Mouse (Mus musculus): ENCODE measurements at regions not wholly inside any gene's neighbourhood (a gene's known extent, or its start where the extent isn't known, plus 50 kb on each side); places are given as distances from the start of the nearest gene placed in this dataset.

DNA sequence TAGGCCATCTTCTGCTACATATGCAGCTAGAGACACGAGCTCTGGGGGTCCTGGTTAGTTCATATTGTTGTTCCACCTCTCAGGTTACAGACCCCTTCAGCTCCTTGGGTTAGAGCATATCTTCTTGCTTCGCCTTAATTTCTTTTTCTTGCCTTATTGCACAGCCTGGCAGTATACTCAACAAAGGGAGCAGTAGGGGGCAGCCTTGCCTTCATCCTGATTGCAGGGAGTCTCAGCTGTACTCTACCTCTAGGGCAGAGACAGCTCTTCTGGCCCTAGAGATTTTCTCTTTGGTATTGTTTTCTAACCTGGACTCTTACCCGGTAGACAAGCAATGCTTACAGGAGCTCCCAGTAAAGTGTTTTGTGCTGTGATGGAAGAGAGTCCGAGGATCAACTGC is 161.1 kb upstream of the Rpl34 start:
- H3K27ac ChIP-seq: no peak overlapping the region
- H3K4me1 ChIP-seq (replicated peaks): no peaks in the 10 kb centered on the region
- no peak overlapping the region for H3K9ac ChIP-seq
- no peak overlapping the region for H3K4me3 ChIP-seq (replicated peaks)
- H3K4me2 ChIP-seq (replicated peaks): no peak overlapping the region
- H3K27me3 ChIP-seq (replicated peaks): no peaks in the 10 kb centered on the region
- WGBS: 83% methylated on average over 4 of the region's 4 CpGs
- no peak for ATAC-seq
- no peaks in the 10 kb centered on the region for H3K9me3 ChIP-seq
- no peaks in the 10 kb centered on the region for H3K36me3 ChIP-seq

DNA sequence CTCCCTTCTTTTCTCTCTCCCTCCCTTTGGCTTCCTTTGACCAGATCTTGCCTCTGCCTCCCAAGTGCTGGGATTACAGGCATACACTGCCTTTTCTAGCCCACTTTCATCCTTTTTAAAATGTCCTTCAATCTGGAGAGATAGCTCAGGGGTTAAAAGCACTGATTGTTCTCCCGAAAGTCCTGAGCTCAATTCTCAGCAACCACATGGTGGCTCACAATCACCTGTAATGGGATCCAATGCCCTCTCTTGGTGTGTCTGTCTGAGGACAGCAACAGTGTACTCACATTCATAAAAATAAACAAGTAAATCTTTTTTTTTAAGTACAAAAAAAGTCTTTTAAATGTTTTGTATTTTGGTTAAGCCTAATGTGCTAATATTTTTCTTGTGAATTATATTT is 158.4 kb upstream of the Rpl34 start:
- Histone ChIP-seq H3K27me3 (replicated peaks) (no peaks in the 10 kb centered on the region), H3K4me2 (replicated peaks) (no peak overlapping the region), H3K9ac (no peak overlapping the region), H3K4me1 (replicated peaks) (no peaks in the 10 kb centered on the region), H3K9me3 (no peaks in the 10 kb centered on the region), H3K36me3 (no peaks in the 10 kb centered on the region), H3K27ac (no peak overlapping the region), H3K4me3 (replicated peaks) (no peak overlapping the region)
- WGBS: 87% methylated on average over 1 of the region's 1 CpGs
- no peak for ATAC-seq

DNA sequence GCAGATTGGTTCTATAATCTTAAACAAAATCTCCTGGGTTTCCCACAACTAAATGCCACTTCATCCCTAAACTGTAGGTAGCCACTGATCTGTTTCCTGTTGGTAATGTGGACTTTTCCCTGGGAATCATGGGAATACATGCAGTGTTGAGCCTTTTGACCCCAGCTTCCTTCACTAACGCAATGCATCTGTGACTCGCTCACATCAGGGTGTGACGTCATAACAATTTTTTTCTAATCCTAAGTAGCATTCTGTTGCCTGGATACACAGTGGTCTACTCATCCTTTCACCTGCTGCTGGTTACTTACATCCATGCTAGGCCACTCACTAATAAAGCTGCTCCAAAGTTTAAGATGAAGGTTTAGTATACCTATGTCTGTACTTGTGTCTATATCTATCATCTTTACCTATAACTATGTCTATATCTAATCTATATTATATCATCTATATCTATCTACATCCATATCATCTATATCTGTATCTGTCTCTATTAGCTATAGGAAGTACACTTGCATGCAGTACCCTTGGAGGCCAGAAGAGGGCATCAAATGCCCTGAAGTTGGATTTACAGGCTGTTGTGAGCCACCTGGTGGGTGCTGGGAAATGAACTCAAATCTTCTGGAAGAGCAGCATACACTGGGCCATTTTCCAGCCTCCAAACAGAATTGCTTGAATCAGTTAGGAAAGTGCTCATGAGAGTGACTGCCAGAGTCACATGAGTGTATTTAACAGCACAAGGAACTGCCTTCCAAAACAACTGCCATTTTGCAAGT is 157.5 kb upstream of the Rpl34 start:
- Histone ChIP-seq H3K27me3 (replicated peaks) (no peaks in the 10 kb centered on the region), H3K4me1 (replicated peaks) (no peaks in the 10 kb centered on the region), H3K9ac (no peak overlapping the region), H3K36me3 (no peaks in the 10 kb centered on the region), H3K4me2 (replicated peaks) (no peak overlapping the region), H3K9me3 (no peaks in the 10 kb centered on the region), H3K4me3 (replicated peaks) (no peak overlapping the region), H3K27ac (no peak overlapping the region)
- 91% methylated on average over 3 of the region's 3 CpGs for WGBS
- ATAC-seq: no peak

DNA sequence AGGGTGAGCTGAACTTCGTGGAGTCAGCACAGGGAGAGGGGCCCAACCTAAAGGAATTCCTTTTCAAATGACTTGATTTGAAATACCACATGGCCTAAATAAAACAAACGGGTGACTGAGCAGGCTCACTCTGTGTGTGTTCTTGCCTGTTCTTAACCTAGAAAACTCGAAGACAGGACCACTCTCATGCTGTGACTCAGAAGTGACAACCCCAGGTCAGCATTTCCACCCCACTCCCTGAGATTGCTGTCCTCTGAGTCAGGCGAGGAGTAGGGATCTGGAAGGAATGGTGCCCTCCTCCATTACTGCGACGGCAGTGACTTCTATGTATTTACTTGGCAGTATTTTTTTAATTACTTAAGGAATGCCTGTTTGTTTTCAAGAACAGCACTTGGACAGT is 155.8 kb upstream of the Rpl34 start:
- H3K4me3 ChIP-seq (replicated peaks): no peak overlapping the region
- ATAC-seq: no peak
- 34% methylated on average over 6 of the region's 6 CpGs for WGBS
- no peaks in the 10 kb centered on the region for H3K4me1 ChIP-seq (replicated peaks)
- H3K9me3 ChIP-seq: no peaks in the 10 kb centered on the region
- H3K9ac ChIP-seq: no peak overlapping the region
- H3K36me3 ChIP-seq: no peaks in the 10 kb centered on the region
- no peak overlapping the region for H3K27ac ChIP-seq
- no peaks in the 10 kb centered on the region for H3K27me3 ChIP-seq (replicated peaks)
- no peak overlapping the region for H3K4me2 ChIP-seq (replicated peaks)

DNA sequence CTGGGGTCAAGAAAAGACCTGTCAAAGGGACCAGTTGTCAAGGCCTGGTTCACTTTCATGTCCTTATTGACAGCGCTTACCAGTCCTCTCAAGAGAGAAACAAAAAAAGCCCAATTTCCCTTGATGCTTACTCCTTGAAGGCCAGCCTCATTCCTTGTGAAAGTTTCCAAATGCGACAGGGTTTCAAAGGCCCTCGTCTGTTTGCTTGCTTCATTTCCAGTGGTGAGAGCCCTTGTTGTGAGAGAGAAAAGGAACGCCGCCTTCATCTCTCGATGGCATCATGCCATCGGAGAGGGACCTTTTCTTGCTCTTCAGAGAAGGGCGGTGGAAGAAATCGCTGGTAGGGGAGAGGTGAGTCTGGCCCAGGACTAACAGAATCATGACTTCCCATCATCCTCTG is 154.2 kb upstream of the Rpl34 start:
- ATAC-seq: no peak
- Histone ChIP-seq H3K4me1 (replicated peaks) (no peaks in the 10 kb centered on the region), H3K4me3 (replicated peaks) (no peak overlapping the region), H3K9ac (no peak overlapping the region), H3K4me2 (replicated peaks) (no peak overlapping the region), H3K27ac (no peak overlapping the region), H3K27me3 (replicated peaks) (no peaks in the 10 kb centered on the region), H3K36me3 (no peaks in the 10 kb centered on the region), H3K9me3 (no peaks in the 10 kb centered on the region)
- WGBS: 85% methylated on average over 9 of the region's 9 CpGs

DNA sequence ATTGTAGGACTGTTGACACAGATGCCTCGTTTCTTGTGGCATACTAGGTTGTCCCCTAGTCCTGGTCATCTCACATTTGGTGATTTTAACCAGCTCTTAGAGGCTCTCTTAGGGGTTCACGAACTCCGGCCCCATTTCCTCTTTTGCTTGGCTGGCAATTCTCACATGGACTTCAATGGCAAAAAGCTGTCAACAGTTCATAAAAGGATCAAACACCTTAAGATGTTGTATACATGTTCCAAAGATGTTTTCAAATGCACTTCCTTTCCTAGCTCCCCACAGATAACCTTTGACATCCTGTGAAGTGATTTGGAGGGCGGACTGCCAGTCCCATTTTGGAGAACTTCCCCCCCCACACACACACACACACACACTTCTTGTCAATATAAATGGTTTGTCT is 153.7 kb upstream of the Rpl34 start:
- no peak overlapping the region for H3K27ac ChIP-seq
- no peaks in the 10 kb centered on the region for H3K27me3 ChIP-seq (replicated peaks)
- H3K4me1 ChIP-seq (replicated peaks): 0 out of 2 replicates have a peak, but pooled peaks cover 3% of the 10 kb centered on the region
- H3K9me3 ChIP-seq: no peaks in the 10 kb centered on the region
- H3K4me3 ChIP-seq (replicated peaks): no peak overlapping the region
- no peak for ATAC-seq
- H3K4me2 ChIP-seq (replicated peaks): no peak overlapping the region
- WGBS: 55% methylated on average over 4 of the region's 4 CpGs
- no peaks in the 10 kb centered on the region for H3K36me3 ChIP-seq
- H3K9ac ChIP-seq: no peak overlapping the region

DNA sequence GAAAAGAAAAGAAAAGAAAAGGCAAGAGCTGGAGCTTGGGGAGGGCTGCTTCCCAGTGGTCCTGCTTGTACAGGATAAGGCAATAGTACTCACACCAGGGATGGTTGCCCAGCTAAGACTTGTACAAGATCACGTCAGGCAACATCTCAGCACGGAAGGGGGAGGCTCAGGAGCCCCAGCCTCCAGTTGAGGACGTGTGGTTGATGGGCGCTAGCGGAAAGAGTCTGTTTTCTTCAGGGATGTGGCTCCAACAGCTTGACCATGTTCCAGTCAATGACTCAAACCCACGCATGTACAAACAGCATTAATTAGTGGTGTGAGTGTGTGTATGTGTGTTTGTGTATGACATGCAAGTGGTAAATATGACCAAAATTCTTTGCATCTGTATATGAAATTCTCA is 153.1 kb upstream of the Rpl34 start:
- Histone ChIP-seq H3K4me2 (replicated peaks) (no peak overlapping the region), H3K4me3 (replicated peaks) (no peak overlapping the region), H3K27me3 (replicated peaks) (no peaks in the 10 kb centered on the region), H3K9me3 (no peaks in the 10 kb centered on the region), H3K27ac (no peak overlapping the region), H3K36me3 (no peaks in the 10 kb centered on the region), H3K9ac (no peak overlapping the region), H3K4me1 (replicated peaks) (0 out of 2 replicates have a peak, but pooled peaks cover 4% of the 10 kb centered on the region)
- 91% methylated on average over 6 of the region's 6 CpGs for WGBS
- ATAC-seq: no peak

DNA sequence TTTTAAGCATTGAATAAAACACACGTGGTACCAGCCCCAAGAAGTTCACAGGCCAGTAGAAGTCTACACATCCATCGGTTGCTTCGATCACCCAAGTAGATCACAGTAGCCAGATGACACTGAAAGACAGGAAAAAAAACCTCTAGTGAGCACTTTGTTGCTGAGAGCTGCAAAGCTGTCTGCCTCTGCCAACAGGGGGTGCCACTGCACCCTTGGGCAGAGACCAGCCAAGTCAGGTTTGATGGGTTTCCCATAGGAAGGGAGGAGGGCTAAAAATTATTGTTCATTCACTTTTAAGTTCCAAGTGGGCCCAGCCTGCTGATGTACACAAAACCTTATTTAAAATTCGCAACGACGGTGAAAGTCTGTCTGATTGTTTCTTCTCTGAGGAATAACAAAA is 150.3 kb upstream of the Rpl34 start:
- H3K36me3 ChIP-seq: no peaks in the 10 kb centered on the region
- no peaks in the 10 kb centered on the region for H3K27me3 ChIP-seq (replicated peaks)
- ATAC-seq: no peak
- no peak overlapping the region for H3K4me2 ChIP-seq (replicated peaks)
- H3K27ac ChIP-seq: no peak overlapping the region
- WGBS: 77% methylated on average over 6 of the region's 6 CpGs
- no peak overlapping the region for H3K9ac ChIP-seq
- no peak overlapping the region for H3K4me3 ChIP-seq (replicated peaks)
- no peaks in the 10 kb centered on the region for H3K9me3 ChIP-seq
- H3K4me1 ChIP-seq (replicated peaks): 0 out of 2 replicates have a peak, but pooled peaks cover 4% of the 10 kb centered on the region

DNA sequence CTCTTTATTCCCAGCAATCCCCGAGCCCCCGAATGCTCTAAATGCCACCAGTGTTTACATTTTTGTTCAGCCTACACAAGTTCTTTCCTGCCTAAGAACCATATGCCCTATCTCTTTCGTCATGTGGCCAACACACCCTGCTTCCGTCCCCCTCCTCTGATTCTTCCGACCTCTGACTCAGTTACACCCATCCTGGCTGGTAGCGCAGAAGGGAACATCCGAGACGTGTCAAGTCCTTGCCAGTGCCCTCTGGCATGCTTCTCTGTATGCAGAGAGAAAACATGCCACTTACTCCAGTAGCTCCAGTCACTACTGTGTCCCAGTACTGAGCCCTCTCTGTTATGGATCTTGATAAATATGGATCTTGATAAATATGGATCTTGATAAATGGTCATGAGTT is 149.3 kb upstream of the Rpl34 start:
- Histone ChIP-seq H3K4me3 (replicated peaks) (no peak overlapping the region), H3K9ac (no peak overlapping the region), H3K4me2 (replicated peaks) (peak overlapping the region; percentile 9; the same call in 1 of the 2 replicates), H3K27ac (no peak overlapping the region), H3K36me3 (no peaks in the 10 kb centered on the region), H3K9me3 (no peaks in the 10 kb centered on the region), H3K4me1 (replicated peaks) (0 out of 2 replicates have a peak, but pooled peaks cover 4% of the 10 kb centered on the region), H3K27me3 (replicated peaks) (no peaks in the 10 kb centered on the region)
- ATAC-seq: no peak
- 29% methylated on average over 8 of the region's 8 CpGs for WGBS

DNA sequence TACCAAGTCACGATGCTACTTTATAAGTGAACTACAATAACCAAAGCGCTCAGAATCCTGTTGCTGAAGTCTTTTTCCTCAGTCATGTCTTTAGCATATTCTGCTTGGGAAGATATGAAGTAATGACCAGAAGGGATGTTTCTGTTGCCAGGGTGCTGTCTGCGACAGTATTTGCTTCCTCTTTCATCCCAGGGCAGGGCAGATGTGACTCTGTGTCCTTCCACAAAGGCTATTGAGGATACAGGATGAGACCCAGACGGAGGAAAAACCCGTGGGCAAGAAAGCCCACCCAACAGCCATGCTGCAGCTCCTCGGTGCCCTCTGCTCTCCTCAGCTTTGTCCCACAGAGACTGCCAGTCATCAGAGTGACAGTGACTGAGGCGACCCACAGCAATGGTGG is 148.6 kb upstream of the Rpl34 start:
- Histone ChIP-seq H3K9me3 (no peaks in the 10 kb centered on the region), H3K27ac (no peak overlapping the region), H3K4me3 (replicated peaks) (no peak overlapping the region), H3K36me3 (no peaks in the 10 kb centered on the region), H3K9ac (no peak overlapping the region), H3K27me3 (replicated peaks) (no peaks in the 10 kb centered on the region), H3K4me2 (replicated peaks) (no peak overlapping the region), H3K4me1 (replicated peaks) (0 out of 2 replicates have a peak, but pooled peaks cover 4% of the 10 kb centered on the region)
- WGBS: 68% methylated on average over 7 of the region's 7 CpGs
- ATAC-seq: no peak

DNA sequence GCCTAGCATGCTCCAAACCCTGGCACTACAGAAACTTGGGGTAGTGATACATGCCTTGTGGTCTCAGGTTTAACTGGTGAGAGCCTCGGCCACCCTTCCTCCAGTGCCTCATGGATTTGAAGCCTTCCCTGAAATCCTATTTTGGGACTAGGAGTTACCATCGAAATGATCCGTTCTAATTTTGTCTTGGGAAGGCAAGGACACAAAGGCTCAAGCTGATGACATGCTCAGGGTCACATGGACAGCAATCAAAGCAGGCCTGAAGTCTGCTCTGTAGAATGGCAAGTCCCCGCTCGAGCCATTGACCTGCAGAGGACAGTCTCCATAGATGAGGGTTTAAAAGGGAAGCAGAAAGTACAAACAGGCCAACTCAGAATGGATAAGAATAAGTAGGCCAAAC is 147.8 kb upstream of the Rpl34 start:
- Histone ChIP-seq H3K36me3 (no peaks in the 10 kb centered on the region), H3K9me3 (no peaks in the 10 kb centered on the region), H3K27me3 (replicated peaks) (no peaks in the 10 kb centered on the region), H3K4me2 (replicated peaks) (no peak overlapping the region), H3K4me3 (replicated peaks) (no peak overlapping the region), H3K27ac (no peak overlapping the region), H3K9ac (no peak overlapping the region), H3K4me1 (replicated peaks) (0 out of 2 replicates have a peak, but pooled peaks cover 4% of the 10 kb centered on the region)
- 92% methylated on average over 5 of the region's 5 CpGs for WGBS
- ATAC-seq: no peak

DNA sequence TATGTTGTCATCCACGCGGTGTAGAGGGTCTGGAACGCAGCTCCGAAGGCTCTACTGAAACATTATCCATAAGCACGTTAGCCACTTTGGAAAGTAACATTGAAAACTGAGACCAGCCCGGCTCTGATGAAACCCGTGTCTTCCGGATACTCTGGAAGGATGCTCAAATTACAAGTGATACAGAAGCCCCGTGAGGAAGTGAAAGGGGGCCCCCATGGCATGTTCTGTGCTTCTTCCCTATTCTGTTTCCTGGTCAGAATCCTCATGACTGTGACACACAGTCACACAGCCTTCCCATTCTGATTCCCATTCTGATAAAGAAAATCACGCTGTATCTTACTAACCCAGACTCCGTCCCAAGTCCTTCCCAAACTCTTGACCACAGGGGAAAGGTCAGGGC is 143.5 kb upstream of the Rpl34 start:
- H3K27me3 ChIP-seq (replicated peaks): no peaks in the 10 kb centered on the region
- 66% methylated on average over 11 of the region's 11 CpGs for WGBS

DNA sequence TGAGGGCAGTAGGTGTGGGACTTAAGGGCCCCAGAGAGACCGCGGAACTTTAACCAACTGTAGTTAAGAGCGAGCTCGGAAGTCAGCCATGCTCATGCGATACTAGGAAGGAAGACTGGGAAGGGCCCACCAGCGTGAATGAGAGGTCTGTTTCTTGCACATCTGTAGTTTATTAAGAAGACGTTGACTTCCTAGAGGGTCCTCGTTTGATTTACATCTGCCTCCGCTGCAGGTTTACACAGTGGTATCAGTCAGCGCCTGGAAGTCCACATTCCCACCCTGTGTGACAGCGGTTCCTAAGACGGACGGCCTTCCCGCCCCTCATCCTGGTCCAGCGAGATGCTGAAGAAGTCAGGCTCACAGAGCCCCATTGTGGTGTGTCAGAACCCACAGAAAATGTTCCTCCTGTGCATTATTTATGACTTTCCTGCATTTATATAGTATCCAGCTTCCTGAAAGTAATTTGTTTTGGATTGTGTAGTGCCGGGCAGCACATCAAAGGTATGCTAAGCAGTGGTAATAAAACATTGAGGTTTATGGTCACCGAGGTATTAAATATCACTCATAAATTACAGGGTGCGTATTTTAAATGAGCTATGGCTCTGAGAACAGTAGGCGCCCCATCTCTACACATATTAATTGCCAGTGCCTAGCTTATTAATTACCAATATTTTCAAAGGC is 136.9 kb upstream of the Rpl34 start:
- no peaks in the 10 kb centered on the region for H3K36me3 ChIP-seq
- ATAC-seq: peak; percentile 36; the same call in 1 of the 2 replicates
- H3K9ac ChIP-seq: no peak overlapping the region
- no peaks in the 10 kb centered on the region for H3K27me3 ChIP-seq (replicated peaks)
- H3K4me3 ChIP-seq (replicated peaks): no peak overlapping the region
- peak overlapping the region; percentile 14; the same call in 1 of the 2 replicates for H3K4me2 ChIP-seq (replicated peaks)
- no peaks in the 10 kb centered on the region for H3K9me3 ChIP-seq
- 36% methylated on average over 19 of the region's 19 CpGs for WGBS
- H3K4me1 ChIP-seq (replicated peaks): no peaks in the 10 kb centered on the region
- no peak overlapping the region for H3K27ac ChIP-seq

More for the DNA sequence above, 143.5 kb upstream of the Rpl34 start:
- Histone ChIP-seq H3K27ac (no peak overlapping the region), H3K9ac (no peak overlapping the region), H3K4me2 (replicated peaks) (no peak overlapping the region), H3K4me1 (replicated peaks) (no peaks in the 10 kb centered on the region), H3K4me3 (replicated peaks) (no peak overlapping the region), H3K9me3 (no peaks in the 10 kb centered on the region), H3K36me3 (no peaks in the 10 kb centered on the region)
- ATAC-seq: no peak
